ENCODE assay signal across 23 mouse cellular contexts in genomic region chr12:105695848-105696247, GRCm38 (mm10). TPM values are rescaled to one million over a fixed set of nuclear protein-coding genes. Genes with fewer than 3 reads are reported as not detected.
DNase-seq lines count a peak whose midpoint lies in the region; TF ChIP-seq lines count a peak whose summit lies in the region.
"Had no signal": no experiment of that assay in that cellular context is flagged by ENCODE, and none has a peak within 500 bp of the region (broad histone marks: within the 10 kb centered on the region; RNA-seq: fewer than 3 reads in every experiment).

No protein-coding gene starts in this region.

- H3K27ac ChIP-seq in ES-E14 (ENCODE audit: insufficient read depth, low read depth, low read length, poor library complexity, severe bottlenecking) = no peak overlapping the region
- H3K27ac ChIP-seq: embryonic facial prominence, embryonic 10.5 days; embryonic facial prominence, embryonic 12.5 days; forebrain, embryonic 13.5 days; forebrain, embryonic 15.5 days had no signal

- TF ChIP-seq CTCF in C2C12 (IDR thresholded peaks at IDR 0.05; ENCODE audit: control insufficient read depth, insufficient read depth, insufficient read length) = no peak
- TF ChIP-seq CTCF in E14TG2a.4 (conservative IDR thresholded peaks at IDR 0.05; ENCODE audit: low read length) = no peak
- no peak for TF ChIP-seq CTCF in lung, adult 2 months (IDR thresholded peaks at IDR 0.05; ENCODE audit: insufficient read depth, low read length)

- DNase-seq in ES-E14 (ENCODE audit: low read depth, low spot score) = peak; percentile 20
- DNase-seq in R1 (ENCODE audit: low read depth, low spot score) = peak; percentile 72
- DNase-seq in frontal cortex, postnatal 25 days (ENCODE audit: low spot score in 2 of 2) = no peak
- no peak for DNase-seq in lung, postnatal 25 days (ENCODE audit: low spot score)
- DNase-seq in thymus, postnatal 4 days = no peak
- no peak for DNase-seq in lung, adult 2 months
- DNase-seq: adrenal gland, adult 8-10 months; adrenal gland, postnatal 14 days; adrenal gland, postnatal 36 days; B cell, adult 2 months; cerebellum, adult 11-12 months; cerebellum, adult 2 months; cerebellum, adult 9-10 months; cerebellum, postnatal 10 days; cerebellum, postnatal 25 days; forebrain, postnatal 0 days had no signal

- 83% methylated on average over 7 of the region's 7 CpGs for WGBS in lung, adult 2 months

- H3K4me3 ChIP-seq in C2C12 (ENCODE audit: insufficient read depth, poor library complexity, severe bottlenecking) (no peak overlapping the region), E14TG2a.4 (replicated peaks; ENCODE audit: low read length) (0 out of 2 replicates have a peak overlapping the region, but pooled peaks have one; percentile 29), ES-E14 (ENCODE audit: insufficient read depth in 1 of 2, low read depth in 1 of 2, low read length in 2 of 2, poor library complexity in 1 of 2, severe bottlenecking in 1 of 2) (no peak overlapping the region)
- H3K4me3 ChIP-seq in lung, adult 2 months (replicated peaks; ENCODE audit: extremely low read depth, low read depth, low read length) = no peak overlapping the region
- H3K4me3 ChIP-seq: embryonic facial prominence, embryonic 10.5 days; embryonic facial prominence, embryonic 12.5 days; forebrain, embryonic 13.5 days; forebrain, embryonic 15.5 days had no signal

- TF ChIP-seq POLR2A in lung, adult 2 months (IDR thresholded peaks at IDR 0.05; ENCODE audit: borderline replicate concordance, extremely low read depth, low read depth, low read length) = no peak

- H3ac ChIP-seq in C2C12 (ENCODE audit: control insufficient read depth, insufficient read length, low read depth) = no peak overlapping the region

- no peaks in the 10 kb centered on the region for H3K79me2 ChIP-seq in C2C12 (ENCODE audit: control insufficient read depth, insufficient read depth)

- peak overlapping the region; percentile 31; the same call in 1 of the 2 replicates for H3K9ac ChIP-seq in ES-E14 (ENCODE audit: insufficient read depth, low read depth, low read length, poor library complexity, severe bottlenecking)
- H3K9ac ChIP-seq: embryonic facial prominence, embryonic 12.5 days; forebrain, embryonic 13.5 days; forebrain, embryonic 15.5 days; forebrain, postnatal 0 days had no signal

- H3K36me3 ChIP-seq in C2C12 (ENCODE audit: control insufficient read depth, insufficient read depth) = peaks cover 18% of the 10 kb centered on the region
- H3K36me3 ChIP-seq in E14TG2a.4 (ENCODE audit: insufficient read depth, low read length) = peaks cover 11% of the 10 kb centered on the region
- peaks cover 2% of the 10 kb centered on the region; the same call in 1 of the 2 replicates for H3K36me3 ChIP-seq in ES-E14 (ENCODE audit: control insufficient read depth, insufficient read depth, low read length, poor library complexity, severe bottlenecking)

- in situ Hi-C loops in ES-E14 (cut with MboI; ENCODE audit: low sequenced_read_pairs in 2 of 2, unreplicated experiment in 2 of 2) = no loop called here

- H3K4me1 ChIP-seq in E14TG2a.4 (replicated peaks; ENCODE audit: low read depth, low read length) (peaks cover 44% of the 10 kb centered on the region), ES-E14 (ENCODE audit: control insufficient read depth in 2 of 2, insufficient read depth in 2 of 2, low read length in 2 of 2, poor library complexity in 1 of 2) (peaks cover 0 to 10% of the 10 kb centered on the region in 2 experiments; a peak in 2 of 4 replicates)
- no peaks in the 10 kb centered on the region for H3K4me1 ChIP-seq in lung, adult 2 months (ENCODE audit: control insufficient read depth, insufficient read depth, low read length)
- H3K4me1 ChIP-seq: embryonic facial prominence, embryonic 10.5 days; embryonic facial prominence, embryonic 12.5 days; forebrain, embryonic 13.5 days; forebrain, embryonic 15.5 days had no signal

- no peaks in the 10 kb centered on the region for H3K79me3 ChIP-seq in C2C12 (ENCODE audit: low read depth)

- H3K9me3 ChIP-seq in E14TG2a.4 (ENCODE audit: low read length) = no peaks in the 10 kb centered on the region
- H3K9me3 ChIP-seq in ES-E14 (ENCODE audit: control insufficient read depth, insufficient read depth, low read depth, low read length) = no peaks in the 10 kb centered on the region
- H3K9me3 ChIP-seq: embryonic facial prominence, embryonic 12.5 days; forebrain, embryonic 13.5 days; forebrain, embryonic 15.5 days had no signal

- H3K27me3 ChIP-seq in C2C12 (ENCODE audit: control insufficient read depth, insufficient read depth, insufficient read length) (no peaks in the 10 kb centered on the region), E14TG2a.4 (ENCODE audit: insufficient read depth, low read length) (no peaks in the 10 kb centered on the region)
- H3K27me3 ChIP-seq: embryonic facial prominence, embryonic 12.5 days; forebrain, embryonic 13.5 days; forebrain, embryonic 15.5 days; Patski had no signal

TF ChIP-seq in C2C12, 6 proteins besides CTCF, POLR2A, EP300 and RAD21:
- TF ChIP-seq USF1 (IDR thresholded peaks at IDR 0.05; ENCODE audit: low read depth) (peak; percentile 27), FOSL1 (IDR thresholded peaks at IDR 0.05; ENCODE audit: insufficient read depth, low read length, poor library complexity, severe bottlenecking) (no peak)

TF ChIP-seq in ES-E14, 5 proteins besides CTCF, POLR2A, EP300 and RAD21:
- TF ChIP-seq HCFC1 (IDR thresholded peaks at IDR 0.05; ENCODE audit: borderline replicate concordance, insufficient read depth, low read length) (no peak), MAFK (IDR thresholded peaks at IDR 0.05; ENCODE audit: insufficient read depth, low read depth, low read length) (no peak), CHD2 (IDR thresholded peaks at IDR 0.05; ENCODE audit: low read depth, low read length) (no peak), ZNF384 (IDR thresholded peaks at IDR 0.05; ENCODE audit: low read depth, low read length) (no peak), ZC3H11A (IDR thresholded peaks at IDR 0.05; ENCODE audit: borderline replicate concordance, low read depth, low read length) (no peak)

RNA-seq across cellular contexts. Expression of gene Ak7, which starts 9.9 kb away (rescaled TPM):
- 0.12 TPM for polyA plus RNA-seq in C2C12 (2012; fragmentation: generic; extraction: Trizol)
- 2.3 and 6.5 TPM in 2 replicates for total RNA-seq in ES-E14 (2012; rRNA removed)
- polyA plus RNA-seq in lung, adult 2 months (2012; rRNA removed) = 5.0 and 7.1 TPM in 2 replicates
- polyA plus RNA-seq: Patski had no signal

RNA-seq across cellular contexts. Expression of gene Atg2b, which starts 10.8 kb away (rescaled TPM):
- 15.9 TPM for polyA plus RNA-seq in C2C12 (2012; fragmentation: generic; extraction: Trizol)
- 25.2 and 30.9 TPM in 2 replicates for total RNA-seq in ES-E14 (2012; rRNA removed)
- polyA plus RNA-seq in lung, adult 2 months (2012; rRNA removed) = 11.1 and 12.6 TPM in 2 replicates

RNA-seq across cellular contexts. Expression of gene Gskip, which starts 11.2 kb away (rescaled TPM):
- polyA plus RNA-seq in C2C12 (2012; fragmentation: generic; extraction: Trizol) = 15.8 TPM
- total RNA-seq in ES-E14 (2012; rRNA removed) = 7.2 and 8.6 TPM in 2 replicates
- polyA plus RNA-seq in lung, adult 2 months (2012; rRNA removed) = 7.3 and 10.9 TPM in 2 replicates

Comparison
In these comparisons a context has a peak if more than half of its experiments do, and no peak if none do; other contexts are left out.
1. DNase-seq: peak in ES-E14 (single experiment) and R1 (single experiment); none in frontal cortex, postnatal 25 days (0 of 2), lung, postnatal 25 days (single experiment), thymus, postnatal 4 days (single experiment) and lung, adult 2 months (single experiment).